Mouse (Mus musculus) limb, embryonic 13.5 days (tissue): ENCODE measurements around the gene Plekhg6. TPM values are rescaled to one million over a fixed set of nuclear protein-coding genes. Genes with fewer than 3 reads are reported as not detected.

Experiments
- ATAC-seq: fragments of 200-750 bp; cut with Nextera tagmentation; 2 replicates; pipeline ENCODE4 v1.8.0; 2017; ENCODE audit warnings: low read depth, moderate number of reproducible peaks, moderate TSS enrichment; ENCODE audit not compliant: low FRiP score
- H3K27ac ChIP-seq: fragments of 300-500 bp; sonication (generic); 2 replicates; pipeline ENCODE4 v1.5.1; 2015; ENCODE audit warnings: inconsistent platforms, mild to moderate bottlenecking, moderate library complexity
- H3K27me3 ChIP-seq: fragments of 300-500 bp; sonication (generic); 2 replicates; pipeline ENCODE4 v1.6.1; 2015; ENCODE audit warnings: mild to moderate bottlenecking, inconsistent platforms
- H3K36me3 ChIP-seq: fragments of 300-500 bp; sonication (generic); 2 replicates; pipeline ENCODE4 v1.6.1; 2015; ENCODE audit warnings: inconsistent platforms, mild to moderate bottlenecking, moderate library complexity
- H3K4me1 ChIP-seq: fragments of 300-500 bp; sonication (generic); 2 replicates; pipeline ENCODE4 v1.6.1; 2015; ENCODE audit warnings: inconsistent platforms
- H3K4me2 ChIP-seq: fragments of 300-500 bp; sonication (generic); replicated peaks from 2 replicates; pipeline ENCODE4 v1.6.1; 2015; ENCODE audit warnings: inconsistent platforms, mild to moderate bottlenecking, moderate library complexity
- H3K4me3 ChIP-seq: fragments of 300-500 bp; sonication (generic); 2 replicates; pipeline ENCODE4 v1.5.1; 2015; ENCODE audit warnings: moderate library complexity, mild to moderate bottlenecking, inconsistent platforms
- H3K9ac ChIP-seq: fragments of 300-500 bp; sonication (generic); 2 replicates; pipeline ENCODE4 v1.6.1; 2015; ENCODE audit warnings: mild to moderate bottlenecking, inconsistent platforms
- H3K9me3 ChIP-seq: fragments of 300-500 bp; sonication (generic); 2 replicates; pipeline ENCODE4 v1.6.1; 2016; ENCODE audit warnings: inconsistent platforms
- WGBS: fragments of 180-500 bp; shearing (Covaris S2); methylation state at CpG from one replicate; pipeline ENCODE4 v1.1.7; 2015; 5-methylcytosine and 5-hydroxymethylcytosine counted together
- polyA plus RNA-seq: library from polyadenylated mRNA; unstranded; fragments of >200 nt; fragmentation: Nextera tagmentation; extraction: Ambion mirVana; gene quantifications from 2 replicates; pipeline ENCODE4 v1.2.1, GENCODE M21; 2015

Gene Plekhg6
- polyA plus RNA-seq, 1 experiment from 2014 or later = 0.67 TPM

- H3K9ac ChIP-seq = peak overlapping the region; percentile 90
- H3K9me3 ChIP-seq = no peaks in the 10 kb centered on the region
- WGBS = 3% methylated on average over 20 of the region's 20 CpGs
- peak overlapping the region; percentile 90 for H3K27ac ChIP-seq
- H3K27me3 ChIP-seq = no peaks in the 10 kb centered on the region
- H3K4me3 ChIP-seq = peak overlapping the region; percentile 80
- no peaks in the 10 kb centered on the region for H3K36me3 ChIP-seq
- peak; percentile 12; the same call in 1 of the 2 replicates for ATAC-seq
- H3K4me2 ChIP-seq = peak overlapping the region; percentile 97
- H3K4me1 ChIP-seq = peaks cover 60% of the 10 kb centered on the region
Measured at GRCm38 (mm10) chr6:125350231-125350994, 30.2 kb downstream of the Plekhg6 start.

GRCm38 (mm10) chr6:125349575-125350230, 30.9 kb downstream of the Plekhg6 start:
- Histone ChIP-seq H3K27me3 (no peaks in the 10 kb centered on the region), H3K4me3 (peak overlapping the region; percentile 80), H3K4me2 (peak overlapping the region; percentile 97), H3K36me3 (no peaks in the 10 kb centered on the region), H3K9ac (peak overlapping the region; percentile 90), H3K4me1 (peaks cover 53% of the 10 kb centered on the region), H3K27ac (peak overlapping the region; percentile 90), H3K9me3 (no peaks in the 10 kb centered on the region)
- peak; percentile 88 for ATAC-seq
- under 1% methylated on average over 27 of the region's 27 CpGs for WGBS

GRCm38 (mm10) chr6:125348721-125349574, 31.6 kb downstream of the Plekhg6 start, which contains the start of gene Tnfrsf1a:
Tnfrsf1a (plus strand) TSS chr6:125349362.
- Histone ChIP-seq H3K4me1 (peaks cover 51% of the 10 kb centered on the region), H3K36me3 (no peaks in the 10 kb centered on the region), H3K27ac (peak within 1 kb of the TSS; percentile 90), H3K4me3 (peak within 1 kb of the TSS; percentile 80), H3K9me3 (no peaks in the 10 kb centered on the region), H3K27me3 (no peaks in the 10 kb centered on the region), H3K9ac (peak within 1 kb of the TSS; percentile 90), H3K4me2 (peak within 1 kb of the TSS; percentile 97)
- 6% methylated on average over 22 of the region's 22 CpGs for WGBS
- ATAC-seq = peak; percentile 41

- no peak overlapping the region for H3K4me2 ChIP-seq
- H3K27ac ChIP-seq = no peak overlapping the region
- no peak overlapping the region for H3K4me3 ChIP-seq
- no peak for ATAC-seq
- H3K9me3 ChIP-seq = no peaks in the 10 kb centered on the region
- H3K9ac ChIP-seq = no peak overlapping the region
- no peaks in the 10 kb centered on the region for H3K27me3 ChIP-seq
- H3K36me3 ChIP-seq = no peaks in the 10 kb centered on the region
- WGBS = 56% methylated on average over 2 of the region's 2 CpGs
- peaks cover 28% of the 10 kb centered on the region for H3K4me1 ChIP-seq
Measured at GRCm38 (mm10) chr6:125346029-125346428, 34.6 kb downstream of the Plekhg6 start.

- WGBS = 57% methylated on average over 1 of the region's 1 CpGs
- H3K9me3 ChIP-seq = no peaks in the 10 kb centered on the region
- no peak for ATAC-seq
Measured at GRCm38 (mm10) chr6:125345625-125346024, 35.0 kb downstream of the Plekhg6 start.

GRCm38 (mm10) chr6:125344866-125345265, 35.7 kb downstream of the Plekhg6 start:
- ATAC-seq = no peak
- WGBS = 59% methylated on average over 4 of the region's 4 CpGs
- Histone ChIP-seq H3K9me3 (no peaks in the 10 kb centered on the region), H3K36me3 (no peaks in the 10 kb centered on the region), H3K27ac (no peak overlapping the region), H3K4me3 (no peak overlapping the region), H3K27me3 (no peaks in the 10 kb centered on the region), H3K4me1 (peaks cover 30% of the 10 kb centered on the region), H3K4me2 (no peak overlapping the region), H3K9ac (no peak overlapping the region)

More at GRCm38 (mm10) chr6:125345625-125346024, 35.0 kb downstream of the Plekhg6 start:
- Histone ChIP-seq H3K4me2 (no peak overlapping the region), H3K27me3 (no peaks in the 10 kb centered on the region), H3K36me3 (no peaks in the 10 kb centered on the region), H3K9ac (no peak overlapping the region), H3K4me1 (peaks cover 28% of the 10 kb centered on the region), H3K27ac (no peak overlapping the region), H3K4me3 (no peak overlapping the region)

- H3K4me1 ChIP-seq = peaks cover 30% of the 10 kb centered on the region
- no peak for ATAC-seq
Measured at GRCm38 (mm10) chr6:125344084-125344483, 36.5 kb downstream of the Plekhg6 start.

GRCm38 (mm10) chr6:125342198-125342597, 38.4 kb downstream of the Plekhg6 start:
- Histone ChIP-seq H3K27me3 (no peaks in the 10 kb centered on the region), H3K4me3 (no peak overlapping the region), H3K9me3 (no peaks in the 10 kb centered on the region), H3K4me1 (peaks cover 19% of the 10 kb centered on the region), H3K9ac (no peak overlapping the region), H3K36me3 (no peaks in the 10 kb centered on the region), H3K4me2 (no peak overlapping the region), H3K27ac (no peak overlapping the region)
- WGBS = 79% methylated on average over 3 of the region's 3 CpGs
- no peak for ATAC-seq

More at GRCm38 (mm10) chr6:125344084-125344483, 36.5 kb downstream of the Plekhg6 start:
- Histone ChIP-seq H3K27ac (0 out of 2 replicates have a peak overlapping the region, but pooled peaks have one; percentile 28), H3K4me2 (no peak overlapping the region), H3K27me3 (no peaks in the 10 kb centered on the region), H3K9me3 (no peaks in the 10 kb centered on the region), H3K9ac (no peak overlapping the region), H3K36me3 (no peaks in the 10 kb centered on the region), H3K4me3 (no peak overlapping the region)
- 21% methylated on average over 8 of the region's 8 CpGs for WGBS

GRCm38 (mm10) chr6:125340244-125340643, 40.3 kb downstream of the Plekhg6 start:
- no peak overlapping the region for H3K4me3 ChIP-seq
- H3K4me1 ChIP-seq = peaks cover 19% of the 10 kb centered on the region
- peak overlapping the region; percentile 3; the same call in 1 of the 2 replicates for H3K27ac ChIP-seq
- no peak overlapping the region for H3K4me2 ChIP-seq
- H3K9ac ChIP-seq = 0 out of 2 replicates have a peak overlapping the region, but pooled peaks have one; percentile 2
- no peaks in the 10 kb centered on the region for H3K9me3 ChIP-seq
- ATAC-seq = no peak
- 74% methylated on average over 5 of the region's 5 CpGs for whole genome bisulfite sequencing
- H3K27me3 ChIP-seq = no peaks in the 10 kb centered on the region
- H3K36me3 ChIP-seq = no peaks in the 10 kb centered on the region

GRCm38 (mm10) chr6:125338791-125339660, 41.6 kb downstream of the Plekhg6 start:
- Histone ChIP-seq H3K4me1 (peaks cover 14% of the 10 kb centered on the region), H3K27ac (no peak overlapping the region), H3K9me3 (no peaks in the 10 kb centered on the region), H3K9ac (no peak overlapping the region), H3K4me3 (no peak overlapping the region), H3K36me3 (no peaks in the 10 kb centered on the region), H3K4me2 (no peak overlapping the region), H3K27me3 (no peaks in the 10 kb centered on the region)
- WGBS = 71% methylated on average over 9 of the region's 9 CpGs
- no peak for ATAC-seq

- WGBS = 66% methylated on average over 2 of the region's 2 CpGs
Measured at GRCm38 (mm10) chr6:125334356-125334755, 46.2 kb downstream of the Plekhg6 start.

More at GRCm38 (mm10) chr6:125334356-125334755, 46.2 kb downstream of the Plekhg6 start:
- Histone ChIP-seq H3K4me3 (no peak overlapping the region), H3K27me3 (no peaks in the 10 kb centered on the region), H3K4me1 (peaks cover 18% of the 10 kb centered on the region), H3K9me3 (no peaks in the 10 kb centered on the region), H3K4me2 (no peak overlapping the region), H3K27ac (no peak overlapping the region), H3K36me3 (no peaks in the 10 kb centered on the region), H3K9ac (no peak overlapping the region)
- no peak for ATAC-seq
